Mouse (Mus musculus): Measurements from ENCODE around the gene Elp5. TPM values are rescaled to one million over a fixed set of nuclear protein-coding genes. Genes with fewer than 3 reads are reported as not detected.
A peak's percentile ranks its signal among the peaks of the same experiment; 100 is the strongest.
"Not testable (repeated sequence)": the region's sequence is repeated elsewhere in the genome, so short reads cannot be mapped to it uniquely, and the experiment has no call there.

Elp5 gene
- total RNA-seq, 2 experiments from 2014 or later = 72.8 to 72.9 TPM

- DNase-seq (ENCODE audit: low spot score in 2 of 2) = peak; percentile 70 to 77
- peak overlapping the region; percentile 79 for H3K4me3 ChIP-seq
- TF ChIP-seq CTCF (conservative IDR thresholded peaks at IDR 0.05) = peak; percentile 76
- H3K27ac ChIP-seq = peak overlapping the region; percentile 96
These were observed 38.5 kb upstream of the Elp5 start for GRCm38 (mm10) chr11:70020731-70021263.

- TF ChIP-seq CTCF (conservative IDR thresholded peaks at IDR 0.05) = no peak
- Histone ChIP-seq H3K4me3 (peak overlapping the region; percentile 79), H3K27ac (peak overlapping the region; percentile 96)
- DNase-seq (ENCODE audit: low spot score in 2 of 2) = peak in 1 of 2 experiments; percentile 42
These were observed 37.8 kb upstream of the Elp5 start for GRCm38 (mm10) chr11:70020022-70020631.

GRCm38 (mm10) chr11:70019495-70020021, 37.2 kb upstream of the Elp5 start:
- Histone ChIP-seq H3K4me3 (peak overlapping the region; percentile 79), H3K27ac (peak overlapping the region; percentile 96)
- no peak for TF ChIP-seq CTCF (conservative IDR thresholded peaks at IDR 0.05)
- no peak for DNase-seq (ENCODE audit: low spot score in 2 of 2)

GRCm38 (mm10) chr11:70018131-70018990, 36.0 kb upstream of the Elp5 start:
- no peak for TF ChIP-seq CTCF (conservative IDR thresholded peaks at IDR 0.05)
- peak overlapping the region; percentile 79 for H3K4me3 ChIP-seq
- peak; percentile 58 to 80 for DNase-seq (ENCODE audit: low spot score in 2 of 2)
- peak overlapping the region; percentile 96 for H3K27ac ChIP-seq

- peak overlapping the region; percentile 79; the same call in 1 of the 2 replicates for H3K4me3 ChIP-seq
- peak overlapping the region; percentile 96 for H3K27ac ChIP-seq
- no peak for TF ChIP-seq CTCF (conservative IDR thresholded peaks at IDR 0.05)
- no peak for DNase-seq (ENCODE audit: low spot score in 2 of 2)
These were observed 35.0 kb upstream of the Elp5 start for GRCm38 (mm10) chr11:70017199-70017767.

GRCm38 (mm10) chr11:70016669-70017068, 34.4 kb upstream of the Elp5 start, which contains the start of gene Dlg4:
Gene Dlg4, plus strand, starts transcription at chr11:70016942.
- Histone ChIP-seq H3K27ac (peak within 1 kb of the TSS; percentile 96), H3K4me3 (peak within 1 kb of the TSS; percentile 79)
- TF ChIP-seq CTCF (conservative IDR thresholded peaks at IDR 0.05) = no peak
- no peak for DNase-seq (ENCODE audit: low spot score in 2 of 2)

- H3K4me3 ChIP-seq; H3K27ac ChIP-seq; DNase-seq (ENCODE audit: low spot score in 2 of 2): not testable (repeated sequence)
These were observed 33.9 kb upstream of the Elp5 start for GRCm38 (mm10) chr11:70016177-70016576.

- no peak for DNase-seq (ENCODE audit: low spot score in 2 of 2)
- Histone ChIP-seq H3K4me3 (peak overlapping the region; percentile 76), H3K27ac (peak overlapping the region; percentile 94)
- TF ChIP-seq CTCF (conservative IDR thresholded peaks at IDR 0.05) = no peak
These were observed 33.4 kb upstream of the Elp5 start for GRCm38 (mm10) chr11:70015677-70016076.

GRCm38 (mm10) chr11:70014880-70015558, 32.7 kb upstream of the Elp5 start, which contains the start of gene Acadvl:
Gene Acadvl, minus strand, starts transcription at chr11:70015411.
- peak; percentile 89 to 91 for DNase-seq (ENCODE audit: low spot score in 2 of 2)
- Histone ChIP-seq H3K4me3 (peak within 1 kb of the TSS; percentile 76), H3K27ac (peak within 1 kb of the TSS; percentile 94)
- TF ChIP-seq CTCF (conservative IDR thresholded peaks at IDR 0.05) = peak; percentile 67

GRCm38 (mm10) chr11:70014051-70014450, 31.7 kb upstream of the Elp5 start:
- TF ChIP-seq CTCF (conservative IDR thresholded peaks at IDR 0.05) = no peak
- DNase-seq (ENCODE audit: low spot score in 2 of 2) = no peak
- Histone ChIP-seq H3K4me3 (no peak overlapping the region; the same call in 1 of the 2 replicates), H3K27ac (peak overlapping the region; percentile 94; the same call in 1 of the 2 replicates)

GRCm38 (mm10) chr11:70013408-70013807, 31.1 kb upstream of the Elp5 start:
- no peak for TF ChIP-seq CTCF (conservative IDR thresholded peaks at IDR 0.05)
- no peak for DNase-seq (ENCODE audit: low spot score in 2 of 2)
- Histone ChIP-seq H3K4me3 (no peak overlapping the region), H3K27ac (no peak overlapping the region)

- TF ChIP-seq CTCF (conservative IDR thresholded peaks at IDR 0.05) = no peak
- no peak overlapping the region for H3K4me3 ChIP-seq
- DNase-seq (ENCODE audit: low spot score in 2 of 2) = no peak
- no peak overlapping the region for H3K27ac ChIP-seq
These were observed 30.6 kb upstream of the Elp5 start for GRCm38 (mm10) chr11:70012931-70013330.
